Mouse (Mus musculus) lung, postnatal 0 days (tissue): ENCODE results near the gene Pbx3. TPM values are rescaled to one million over a fixed set of nuclear protein-coding genes. Genes with fewer than 3 reads are reported as not detected.

Experiments used
- ATAC-seq: fragments of 200-750 bp; cut with Nextera tagmentation; 2 replicates; pipeline ENCODE4 v1.8.0; 2017; ENCODE audit warnings: moderate library complexity
- DNase-seq: peaks from one replicate; pipeline ENCODE4 v3.0.0-alpha.2; 2016; ENCODE audit warnings: low spot score
- H3K27ac ChIP-seq: fragments of 300-500 bp; sonication (generic); 2 replicates; pipeline ENCODE4 v1.5.1; 2014; ENCODE audit warnings: antibody characterized with exemption, mild to moderate bottlenecking, low read length, mixed read lengths
- H3K27me3 ChIP-seq: fragments of 300-500 bp; sonication (generic); replicated peaks from 2 replicates; pipeline ENCODE4 v1.6.1; 2014; ENCODE audit warnings: low read length, mixed read lengths; ENCODE audit not compliant: insufficient read depth
- H3K36me3 ChIP-seq: fragments of 300-500 bp; sonication (generic); 2 replicates; pipeline ENCODE4 v1.6.1; 2014; ENCODE audit warnings: low read length, mixed read lengths; ENCODE audit not compliant: insufficient read depth
- H3K4me1 ChIP-seq: fragments of 300-500 bp; sonication (generic); 2 replicates; pipeline ENCODE4 v1.6.1; 2014; ENCODE audit warnings: antibody characterized with exemption, low read depth, low read length, mixed read lengths; ENCODE audit not compliant: insufficient read depth
- H3K4me2 ChIP-seq: fragments of 300-500 bp; sonication (generic); replicated peaks from 2 replicates; pipeline ENCODE4 v1.6.1; 2014; ENCODE audit warnings: low read depth, mild to moderate bottlenecking, low read length, moderate library complexity, mixed read lengths
- H3K4me3 ChIP-seq: fragments of 300-500 bp; sonication (generic); 2 replicates; pipeline ENCODE4 v1.5.1; 2014; ENCODE audit warnings: low read depth, low read length
- H3K9ac ChIP-seq: fragments of 300-500 bp; sonication (generic); replicated peaks from 2 replicates; pipeline ENCODE4 v1.6.1; 2014; ENCODE audit warnings: low read depth, mild to moderate bottlenecking
- H3K9me3 ChIP-seq: fragments of 300-500 bp; sonication (generic); 2 replicates; pipeline ENCODE4 v1.6.1; 2016; ENCODE audit warnings: low read length, mixed read lengths
- CTCF ChIP-seq: IDR thresholded peaks from 2 replicates; pipeline ENCODE4 v1.5.1; 2016; ENCODE audit warnings: antibody characterized with exemption, mild to moderate bottlenecking
- EP300 ChIP-seq: IDR thresholded peaks from 2 replicates; pipeline ENCODE4 v1.6.1; 2016; ENCODE audit warnings: antibody characterized with exemption, mild to moderate bottlenecking, control low read depth
- WGBS: fragments of 180-500 bp; shearing (Covaris S2); extraction: QIAGEN DNeasy Blood & Tissue Kit; methylation state at CpG from one replicate; pipeline ENCODE4 v1.1.7; 2014; 5-methylcytosine and 5-hydroxymethylcytosine counted together
- polyA plus RNA-seq: library from polyadenylated mRNA; unstranded; fragments of >200 nt; fragmentation: Nextera tagmentation; extraction: Ambion mirVana; gene quantifications from 2 replicates; pipeline ENCODE4 v1.2.1, GENCODE M21; 2015

Gene Pbx3
- polyA plus RNA-seq, 1 experiment from 2014 or later: 16.2 TPM

DNA sequence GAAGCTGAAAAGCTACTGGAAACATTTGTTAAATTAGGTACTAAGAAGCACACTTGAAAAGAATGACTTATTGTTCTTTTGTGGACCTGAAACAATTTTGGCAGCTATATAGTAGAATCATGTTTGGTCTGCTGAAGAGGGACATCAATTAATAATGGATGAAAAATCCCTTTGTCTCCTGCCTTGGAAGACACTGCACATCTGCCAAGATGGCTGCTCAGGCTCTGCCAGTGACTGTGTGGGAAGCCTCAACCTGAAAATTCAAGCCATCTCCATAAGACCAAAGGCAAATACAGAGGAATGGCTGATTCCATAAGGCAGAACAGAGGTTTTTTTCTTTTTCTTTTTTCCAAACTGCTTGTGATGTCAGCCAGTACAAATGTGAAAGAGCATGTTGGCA is 194.3 kb downstream of the Pbx3 start:
- no peak overlapping the region for H3K9ac ChIP-seq
- H3K4me2 ChIP-seq: no peak overlapping the region
- H3K4me1 ChIP-seq: no peaks in the 10 kb centered on the region
- H3K4me3 ChIP-seq: no peak overlapping the region
- no peaks in the 10 kb centered on the region for H3K27me3 ChIP-seq
- no peak for DNase-seq
- no peak overlapping the region for H3K27ac ChIP-seq
- 0 out of 2 replicates have a peak, but pooled peaks cover 6% of the 10 kb centered on the region for H3K36me3 ChIP-seq
- H3K9me3 ChIP-seq: no peaks in the 10 kb centered on the region
- ATAC-seq: no peak
- TF ChIP-seq CTCF (no peak), EP300 (no peak)

DNA sequence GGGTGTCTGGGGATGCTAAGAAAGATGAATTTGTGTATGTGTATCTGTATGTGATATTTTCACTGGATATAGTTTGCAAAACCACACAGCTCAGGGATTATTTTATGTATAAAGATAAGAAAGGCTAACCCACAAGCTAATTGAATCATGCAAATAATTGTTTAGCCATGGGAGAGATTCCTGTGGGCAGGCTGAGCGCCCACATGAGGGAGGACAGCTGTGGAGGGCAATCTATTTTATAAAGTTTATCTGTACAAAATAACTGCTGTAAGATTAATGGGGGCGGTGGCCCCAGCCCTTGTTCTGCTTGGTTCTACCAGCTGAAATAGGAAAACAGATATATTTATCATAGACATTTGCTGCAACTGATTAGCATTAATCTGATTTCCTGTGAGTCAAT is 202.5 kb downstream of the Pbx3 start:
- WGBS: 88% methylated on average over 2 of the region's 2 CpGs
- no peaks in the 10 kb centered on the region for H3K27me3 ChIP-seq
- ATAC-seq (no peak), DNase-seq (no peak)
- TF ChIP-seq CTCF (no peak), EP300 (no peak)
- H3K4me3 ChIP-seq: no peak overlapping the region
- no peak overlapping the region for H3K27ac ChIP-seq
- no peak overlapping the region for H3K9ac ChIP-seq
- 0 out of 2 replicates have a peak, but pooled peaks cover 8% of the 10 kb centered on the region for H3K36me3 ChIP-seq
- H3K4me1 ChIP-seq: no peaks in the 10 kb centered on the region
- H3K9me3 ChIP-seq: no peaks in the 10 kb centered on the region
- H3K4me2 ChIP-seq: no peak overlapping the region

DNA sequence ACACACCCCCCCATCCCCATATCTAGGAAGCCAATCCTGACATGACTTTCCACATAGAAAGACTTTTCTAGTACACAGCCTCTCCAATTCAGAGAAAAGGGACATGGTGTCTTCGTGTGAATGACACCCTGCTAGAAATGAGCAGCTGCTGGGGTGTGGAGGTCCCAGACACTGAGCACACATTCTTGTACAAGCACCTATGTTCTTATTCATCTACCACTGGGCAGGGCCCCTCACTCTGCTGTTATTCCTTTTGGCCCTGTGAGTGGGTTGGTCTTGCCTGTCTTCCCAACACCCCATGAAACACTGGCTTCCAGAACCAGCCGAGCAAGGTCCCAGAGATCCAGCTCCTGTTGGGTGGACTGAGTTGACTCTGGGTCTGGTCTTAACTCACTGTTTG is 203.3 kb downstream of the Pbx3 start:
- Histone ChIP-seq H3K27me3 (no peaks in the 10 kb centered on the region), H3K4me1 (no peaks in the 10 kb centered on the region), H3K4me3 (no peak overlapping the region), H3K9me3 (no peaks in the 10 kb centered on the region), H3K27ac (no peak overlapping the region), H3K4me2 (no peak overlapping the region), H3K36me3 (0 out of 2 replicates have a peak, but pooled peaks cover 6% of the 10 kb centered on the region), H3K9ac (no peak overlapping the region)
- 89% methylated on average over 2 of the region's 2 CpGs for WGBS
- DNase-seq (no peak), ATAC-seq (no peak)
- TF ChIP-seq EP300 (no peak), CTCF (no peak)

DNA sequence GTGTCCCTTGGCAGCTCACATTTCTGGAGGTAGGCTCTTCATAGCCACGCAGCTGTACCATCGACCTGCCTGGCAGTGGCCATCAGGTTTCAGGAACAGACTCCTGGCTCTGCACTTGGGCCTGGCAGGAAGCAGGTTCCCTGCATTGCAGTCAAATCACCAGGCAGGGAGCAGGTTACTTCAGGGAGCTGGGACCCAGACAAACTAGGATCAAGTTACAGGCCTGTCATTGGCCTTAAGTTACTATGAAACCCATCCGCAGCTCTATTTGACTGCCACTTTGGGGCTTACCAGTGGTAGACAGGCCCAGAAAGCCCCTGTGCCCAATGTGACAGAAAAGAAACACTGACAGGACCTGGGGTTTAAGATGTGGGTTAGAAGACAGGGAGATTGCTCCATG is 204.8 kb downstream of the Pbx3 start:
- H3K27me3 ChIP-seq: no peaks in the 10 kb centered on the region
- H3K9me3 ChIP-seq: no peaks in the 10 kb centered on the region
- H3K27ac ChIP-seq: no peak overlapping the region
- ATAC-seq (no peak), DNase-seq (no peak)
- 54% methylated on average over 3 of the region's 3 CpGs for WGBS
- no peak overlapping the region for H3K9ac ChIP-seq
- no peak overlapping the region for H3K4me2 ChIP-seq
- no peak overlapping the region for H3K4me3 ChIP-seq
- TF ChIP-seq EP300 (no peak), CTCF (no peak)
- 0 out of 2 replicates have a peak, but pooled peaks cover 6% of the 10 kb centered on the region for H3K36me3 ChIP-seq
- H3K4me1 ChIP-seq: no peaks in the 10 kb centered on the region

DNA sequence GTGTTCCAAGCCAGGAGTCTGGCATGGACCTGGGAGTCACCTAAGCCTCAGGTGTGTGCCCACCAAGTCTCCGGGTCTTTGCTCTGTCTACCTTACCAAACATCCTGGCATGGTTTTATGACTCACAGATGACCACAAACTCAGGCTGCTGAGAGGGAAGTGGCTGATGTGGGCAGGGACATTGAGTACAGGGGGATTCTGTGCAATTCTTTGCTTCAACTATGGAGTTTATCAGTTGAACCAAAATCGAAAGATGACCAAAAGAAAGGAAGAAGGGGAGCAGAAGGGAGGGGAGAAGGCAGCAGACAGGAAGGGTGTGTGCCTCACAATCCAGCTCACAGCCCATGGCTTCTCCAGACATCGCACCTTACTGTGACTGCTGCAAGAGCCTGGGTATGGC is 210.5 kb downstream of the Pbx3 start:
- DNase-seq (no peak), ATAC-seq (no peak)
- Histone ChIP-seq H3K27ac (no peak overlapping the region), H3K9ac (no peak overlapping the region), H3K4me3 (no peak overlapping the region), H3K4me1 (no peaks in the 10 kb centered on the region), H3K27me3 (no peaks in the 10 kb centered on the region), H3K4me2 (no peak overlapping the region), H3K9me3 (no peaks in the 10 kb centered on the region), H3K36me3 (no peaks in the 10 kb centered on the region)
- no peak for TF ChIP-seq CTCF
- no peak for TF ChIP-seq EP300
- 64% methylated on average over 3 of the region's 3 CpGs for WGBS

DNA sequence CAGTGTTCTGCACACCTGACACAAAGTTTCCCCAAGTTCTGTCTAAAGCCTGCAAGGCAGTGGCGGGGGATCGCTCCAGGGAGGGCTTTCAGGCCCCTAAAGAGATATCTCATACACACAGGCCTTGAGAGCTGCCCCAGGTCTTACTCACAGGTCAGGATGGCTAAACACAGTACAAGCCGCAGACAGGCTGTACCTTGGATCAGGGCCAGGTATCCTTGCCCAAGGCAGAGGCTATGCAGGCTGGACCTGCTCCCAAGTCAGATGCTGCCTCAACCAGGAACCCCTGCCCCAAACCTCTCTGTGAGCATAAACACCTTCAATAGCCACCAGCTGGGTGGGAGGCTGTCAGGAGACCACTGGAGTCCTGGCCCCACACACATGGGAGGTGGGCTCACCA is 215.2 kb downstream of the Pbx3 start:
- H3K4me2 ChIP-seq: no peak overlapping the region
- H3K9ac ChIP-seq: no peak overlapping the region
- DNase-seq (no peak), ATAC-seq (no peak)
- no peaks in the 10 kb centered on the region for H3K9me3 ChIP-seq
- H3K4me1 ChIP-seq: no peaks in the 10 kb centered on the region
- no peak overlapping the region for H3K4me3 ChIP-seq
- no peak for TF ChIP-seq CTCF
- no peak for TF ChIP-seq EP300
- 77% methylated on average over 3 of the region's 3 CpGs for WGBS
- H3K27ac ChIP-seq: no peak overlapping the region
- no peaks in the 10 kb centered on the region for H3K27me3 ChIP-seq
- H3K36me3 ChIP-seq: no peaks in the 10 kb centered on the region

DNA sequence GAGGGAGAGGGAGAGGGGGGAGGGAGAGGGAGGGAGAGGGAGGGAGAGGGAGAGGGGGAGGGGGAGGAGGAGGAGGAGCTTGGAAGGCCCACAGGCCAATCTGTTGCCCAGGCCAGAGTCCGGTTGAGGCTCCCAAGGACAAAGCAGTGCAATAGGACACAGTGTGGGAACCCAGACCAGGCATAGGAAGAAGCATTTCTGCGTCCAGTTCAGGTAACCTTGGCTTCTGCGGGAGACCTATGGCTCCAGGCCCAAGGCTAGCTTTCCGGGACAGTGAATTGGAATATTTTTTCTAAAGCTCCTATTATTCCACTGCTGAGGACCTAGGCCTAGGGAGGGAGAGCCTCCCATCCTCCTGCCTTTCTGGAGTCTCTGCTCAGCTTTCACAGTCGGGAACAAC is 218.1 kb downstream of the Pbx3 start:
- H3K27me3 ChIP-seq: no peaks in the 10 kb centered on the region
- DNase-seq (no peak), ATAC-seq (no peak)
- no peak overlapping the region for H3K27ac ChIP-seq
- H3K9ac ChIP-seq: no peak overlapping the region
- H3K4me2 ChIP-seq: no peak overlapping the region
- WGBS: 63% methylated on average over 5 of the region's 5 CpGs
- H3K9me3 ChIP-seq: no peaks in the 10 kb centered on the region
- H3K4me3 ChIP-seq: no peak overlapping the region
- H3K36me3 ChIP-seq: no peaks in the 10 kb centered on the region
- H3K4me1 ChIP-seq: no peaks in the 10 kb centered on the region
- TF ChIP-seq EP300 (no peak), CTCF (no peak)
